Mouse (Mus musculus) colon, adult 2 months (tissue): ENCODE results near the gene Aida. TPM values are rescaled to one million over a fixed set of nuclear protein-coding genes. Genes with fewer than 3 reads are reported as not detected.

Experiments used
- polyA plus RNA-seq: library from polyadenylated mRNA; depleted of rRNA; stranded (reverse); fragments of >200 nt; gene quantifications from 2 replicates; pipeline ENCODE4 v1.2.3, GENCODE M21; 2012; rRNA removed

Aida gene
- polyA plus RNA-seq = 7.0 and 7.5 TPM in 2 replicates

DNA sequence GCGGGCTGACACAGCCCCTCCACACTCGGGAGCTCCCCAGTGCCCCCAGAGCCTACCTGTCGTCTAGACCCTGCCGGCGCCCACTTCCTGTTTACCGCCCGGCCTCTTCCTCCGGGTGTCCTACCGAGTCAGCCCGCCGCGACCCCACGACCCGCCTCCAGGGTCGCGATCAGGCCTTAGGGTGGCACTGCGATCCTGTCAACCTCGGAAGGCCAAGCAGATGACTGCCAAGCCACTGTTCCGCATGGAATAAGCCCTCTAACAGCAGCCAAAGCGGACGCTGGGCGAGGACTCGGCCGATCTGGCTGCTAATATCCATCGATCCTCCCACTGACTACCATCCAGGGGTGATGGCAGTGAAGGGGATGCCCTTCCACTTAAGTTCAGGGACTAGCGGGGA, at the start of gene Aida:
TSS of gene Aida (plus strand) at position 126 of the 400 bp plus-strand sequence.

DNA sequence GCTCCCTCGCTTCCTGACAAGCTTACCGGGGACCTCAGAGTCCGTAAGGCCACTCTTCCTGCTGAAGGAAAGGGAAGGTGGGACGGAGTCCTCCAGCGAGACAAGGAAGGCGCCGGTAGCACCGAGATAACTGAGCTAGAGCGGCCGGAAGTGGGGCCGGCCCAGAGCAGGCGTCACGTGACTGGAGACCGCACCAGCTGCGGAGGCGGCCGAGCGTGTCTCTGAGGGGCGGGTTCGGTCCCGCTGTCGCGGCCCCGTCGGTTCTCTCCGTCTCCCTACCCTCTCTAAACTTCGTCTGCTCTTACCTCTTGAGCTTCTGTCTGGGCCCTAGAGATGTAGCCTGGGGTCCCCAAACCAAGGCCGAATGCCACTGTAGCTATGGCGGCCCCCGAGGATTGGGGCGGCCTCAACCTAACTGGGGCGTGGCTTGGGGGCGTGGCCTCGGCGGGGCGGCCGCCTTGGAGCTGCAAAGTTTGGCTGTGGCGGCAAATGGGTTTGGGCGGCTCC, 540 bp downstream of the Aida start, which contains the start of gene Brox:
TSS of gene Brox (minus strand) at position 393 of the 507 bp plus-strand sequence.

DNA sequence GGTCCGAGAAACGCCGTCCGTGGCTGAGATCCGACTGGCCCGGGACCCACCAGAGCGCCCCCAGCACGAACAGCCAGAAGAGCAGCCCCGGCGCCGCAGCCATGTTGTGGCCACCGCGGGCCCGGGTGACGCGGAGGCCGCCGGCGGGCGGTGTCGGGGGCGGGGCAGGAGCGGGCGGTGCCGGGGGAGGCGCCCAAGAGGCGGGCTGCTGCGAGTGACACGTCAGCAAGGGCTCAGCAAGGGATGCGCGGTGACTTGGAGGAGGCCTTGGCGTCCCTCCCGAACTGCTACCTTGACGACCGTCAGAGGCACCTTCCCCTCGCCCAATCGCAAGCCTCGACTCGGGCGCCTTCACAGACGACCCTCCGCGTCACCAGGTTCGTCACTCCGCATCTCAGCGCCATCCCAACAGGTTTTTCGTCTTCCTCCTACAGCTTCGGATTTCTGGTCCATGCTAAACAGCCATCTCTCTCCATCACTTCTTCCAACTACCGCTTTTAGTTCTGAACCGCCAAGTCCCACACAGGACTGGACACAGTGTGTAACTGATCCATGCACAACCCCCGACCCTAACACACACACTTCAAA, 73.1 kb downstream of the Aida start, which contains the start of gene Mia3:
TSS of gene Mia3 (minus strand) at position 127 of the 588 bp plus-strand sequence.

Other genes starting within 250 kb of the Aida start
- 9.8 and 10.9 TPM in 2 replicates for gene Disp1, start 75.1 kb upstream of the Aida start, polyA plus RNA-seq
- gene Brox, start 679 bp downstream of the Aida start, polyA plus RNA-seq = 10.8 and 11.5 TPM in 2 replicates
- 107 and 111 TPM in 2 replicates for gene Mia3, start 73.0 kb downstream of the Aida start, polyA plus RNA-seq
- 4.9 and 5.1 TPM in 2 replicates for gene Taf1a, start 92.4 kb downstream of the Aida start, polyA plus RNA-seq
- gene Hhipl2, start 121.6 kb downstream of the Aida start, polyA plus RNA-seq = 0.17 TPM in 1 of 2 replicates, not detected in the other